Mouse (Mus musculus) retina, postnatal 7 days (tissue): ENCODE results near the gene Celf6.

Experiments used
- DNase-seq: peaks from one replicate; pipeline ENCODE4 v3.0.0-alpha.2; 2012; ENCODE audit warnings: low read depth, low spot score

Gene Celf6

GRCm38 (mm10) chr9:59584871-59585308 lies 7.2 kb downstream of the Celf6 start:
- DNase-seq, result peak; percentile 57

GRCm38 (mm10) chr9:59588252-59588651 lies 10.5 kb downstream of the Celf6 start:
- DNase-seq, result no peak

- DNase-seq, result peak; percentile 9
These were observed 11.3 kb downstream of the Celf6 start for GRCm38 (mm10) chr9:59588710-59589671.

- no peak for DNase-seq
These were observed 12.2 kb downstream of the Celf6 start for GRCm38 (mm10) chr9:59589703-59590439.

- DNase-seq, result no peak
These were observed 23.9 kb downstream of the Celf6 start for GRCm38 (mm10) chr9:59601661-59602060.

- DNase-seq, result no peak
These were observed 28.2 kb downstream of the Celf6 start for GRCm38 (mm10) chr9:59605967-59606366.

GRCm38 (mm10) chr9:59610950-59611349 lies 33.2 kb downstream of the Celf6 start:
- DNase-seq, result no peak

GRCm38 (mm10) chr9:59615797-59616196 lies 38.1 kb downstream of the Celf6 start:
- DNase-seq, result no peak

- DNase-seq, result peak; percentile 99
These were observed 39.0 kb downstream of the Celf6 start, which contains the start of gene Parp6 for GRCm38 (mm10) chr9:59616622-59617306. Gene Parp6, plus strand, starts transcription at chr9:59617284.

GRCm38 (mm10) chr9:59617307-59617973 lies 39.7 kb downstream of the Celf6 start:
- DNase-seq, result no peak

GRCm38 (mm10) chr9:59638372-59638771 lies 60.7 kb downstream of the Celf6 start:
- DNase-seq, result no peak

- DNase-seq, result no peak
These were observed 62.2 kb downstream of the Celf6 start for GRCm38 (mm10) chr9:59639936-59640335.

- no peak for DNase-seq
These were observed 63.6 kb downstream of the Celf6 start for GRCm38 (mm10) chr9:59641320-59641719.

- no peak for DNase-seq
These were observed 72.2 kb downstream of the Celf6 start for GRCm38 (mm10) chr9:59649911-59650310.

GRCm38 (mm10) chr9:59653371-59653770 lies 75.7 kb downstream of the Celf6 start:
- DNase-seq, result no peak

GRCm38 (mm10) chr9:59654450-59654983 lies 76.8 kb downstream of the Celf6 start:
- no peak for DNase-seq

GRCm38 (mm10) chr9:59655958-59656634 lies 78.4 kb downstream of the Celf6 start, which contains the start of gene Pkm:
Gene Pkm, plus strand, starts transcription at chr9:59656368.
- peak; percentile 98 for DNase-seq
